10 mouse cellular contexts compared by ENCODE assay signal in the genomic region with DNA sequence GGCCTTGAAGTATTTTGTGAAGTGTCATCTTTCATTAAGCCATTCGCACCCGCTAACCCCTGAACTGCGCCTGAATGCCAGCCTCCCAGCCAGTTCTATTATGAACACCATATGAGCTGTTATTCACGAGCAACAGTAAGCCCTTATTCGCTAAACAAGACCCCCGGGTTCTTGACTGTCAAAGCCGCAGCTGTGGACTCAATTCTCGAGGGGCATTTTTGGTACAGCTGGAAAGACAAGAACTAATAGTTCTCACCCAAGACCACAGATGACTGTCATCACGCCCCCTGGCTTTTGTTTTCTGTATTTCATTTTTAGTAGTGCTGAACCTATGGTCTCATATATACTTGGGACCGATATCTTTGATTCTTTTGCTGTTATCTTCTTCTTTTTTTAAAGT. TPM values are rescaled to one million over a fixed set of nuclear protein-coding genes. Genes with fewer than 3 reads are reported as not detected.
DNase-seq lines count a peak whose midpoint lies in the region; ATAC-seq and TF ChIP-seq lines count a peak whose summit lies in the region.
"Had no signal": no experiment of that assay in that cellular context is flagged by ENCODE, and none has a peak within 500 bp of the region (broad histone marks: within the 10 kb centered on the region; RNA-seq: fewer than 3 reads in every experiment).

No protein-coding gene starts in this region.

- no peak for TF ChIP-seq EP300 in liver, postnatal 0 days (IDR thresholded peaks at IDR 0.05; ENCODE audit: low read depth)

- H3K4me1 ChIP-seq in forebrain, embryonic 13.5 days = no peaks in the 10 kb centered on the region
- H3K4me1 ChIP-seq in forebrain, embryonic 10.5 days = peaks cover 7% of the 10 kb centered on the region; the same call in 1 of the 2 replicates
- no peaks in the 10 kb centered on the region for H3K4me1 ChIP-seq in liver, postnatal 0 days (ENCODE audit: insufficient read depth)
- no peaks in the 10 kb centered on the region for H3K4me1 ChIP-seq in hindbrain, embryonic 12.5 days
- H3K4me1 ChIP-seq: heart, embryonic 13.5 days had no signal

- no peaks in the 10 kb centered on the region for H3K36me3 ChIP-seq in forebrain, embryonic 13.5 days (ENCODE audit: poor library complexity, severe bottlenecking)
- no peaks in the 10 kb centered on the region for H3K36me3 ChIP-seq in forebrain, embryonic 10.5 days (replicated peaks)
- no peaks in the 10 kb centered on the region for H3K36me3 ChIP-seq in liver, postnatal 0 days (replicated peaks; ENCODE audit: insufficient read depth, low read length)
- no peaks in the 10 kb centered on the region for H3K36me3 ChIP-seq in hindbrain, embryonic 12.5 days
- H3K36me3 ChIP-seq: heart, embryonic 13.5 days had no signal

- ATAC-seq in forebrain, embryonic 13.5 days = peak; percentile 50
- ATAC-seq in liver, postnatal 0 days = no peak
- peak; percentile 56; the same call in 1 of the 2 replicates for ATAC-seq in hindbrain, embryonic 12.5 days (ENCODE audit: low FRiP score)

- 0 out of 2 replicates have a peak, but pooled peaks have one; percentile 31 for TF ChIP-seq CTCF in liver, postnatal 0 days (IDR thresholded peaks at IDR 0.05; ENCODE audit: low read depth)

- DNase-seq in forebrain, embryonic 10.5 days (ENCODE audit: extremely low spot score, low spot score) = no peak
- DNase-seq in liver, postnatal 0 days = no peak
- no peak for DNase-seq in liver
- peak; percentile 8 for DNase-seq in naive thymus-derived CD4-positive, alpha-beta T cell, adult 2 months (ENCODE audit: low read depth)
- DNase-seq in yolk sac, embryonic 10.5 days (ENCODE audit: low spot score) = no peak
- no peak for DNase-seq in urinary bladder, adult 18-20 months (ENCODE audit: low spot score in 2 of 2)

- H3K9me3 ChIP-seq in forebrain, embryonic 13.5 days (replicated peaks) = no peaks in the 10 kb centered on the region
- peaks cover 5% of the 10 kb centered on the region; the same call in 1 of the 2 replicates for H3K9me3 ChIP-seq in forebrain, embryonic 10.5 days
- no peaks in the 10 kb centered on the region for H3K9me3 ChIP-seq in liver, postnatal 0 days (ENCODE audit: low read length)
- no peaks in the 10 kb centered on the region for H3K9me3 ChIP-seq in hindbrain, embryonic 12.5 days (replicated peaks)
- H3K9me3 ChIP-seq: heart, embryonic 13.5 days had no signal

- H3K4me3 ChIP-seq in forebrain, embryonic 13.5 days = no peak overlapping the region
- no peak overlapping the region for H3K4me3 ChIP-seq in forebrain, embryonic 10.5 days
- H3K4me3 ChIP-seq in liver, postnatal 0 days (ENCODE audit: low read depth, low read length) = no peak overlapping the region
- no peak overlapping the region for H3K4me3 ChIP-seq in hindbrain, embryonic 12.5 days
- H3K4me3 ChIP-seq: heart, embryonic 13.5 days had no signal

- H3K27ac ChIP-seq in forebrain, embryonic 13.5 days = no peak overlapping the region
- no peak overlapping the region for H3K27ac ChIP-seq in forebrain, embryonic 10.5 days
- no peak overlapping the region for H3K27ac ChIP-seq in liver, postnatal 0 days (ENCODE audit: low read depth)
- no peak overlapping the region for H3K27ac ChIP-seq in hindbrain, embryonic 12.5 days
- H3K27ac ChIP-seq: heart, embryonic 13.5 days had no signal

- WGBS in forebrain, embryonic 13.5 days = 52% methylated on average over 10 of the region's 10 CpGs
- 72% methylated on average over 10 of the region's 10 CpGs for WGBS in forebrain, embryonic 10.5 days
- 76% methylated on average over 10 of the region's 10 CpGs for whole genome bisulfite sequencing in liver, postnatal 0 days (ENCODE audit: insufficient replicate concordance)
- 57% methylated on average over 10 of the region's 10 CpGs for WGBS in hindbrain, embryonic 12.5 days

- H3K27me3 ChIP-seq in forebrain, embryonic 13.5 days = peaks cover 11% of the 10 kb centered on the region; the same call in 1 of the 2 replicates
- no peaks in the 10 kb centered on the region; the same call in 1 of the 2 replicates for H3K27me3 ChIP-seq in forebrain, embryonic 10.5 days (ENCODE audit: poor library complexity, severe bottlenecking)
- H3K27me3 ChIP-seq in liver, postnatal 0 days (ENCODE audit: insufficient read depth, low read length) = no peaks in the 10 kb centered on the region
- H3K27me3 ChIP-seq in hindbrain, embryonic 12.5 days = 0 out of 2 replicates have a peak, but pooled peaks cover under 1% of the 10 kb centered on the region

- H3K9ac ChIP-seq in forebrain, embryonic 13.5 days = no peak overlapping the region
- no peak overlapping the region for H3K9ac ChIP-seq in liver, postnatal 0 days (replicated peaks)
- H3K9ac ChIP-seq in hindbrain, embryonic 12.5 days = no peak overlapping the region
- H3K9ac ChIP-seq: heart, embryonic 13.5 days had no signal

- no peak overlapping the region for H3K4me2 ChIP-seq in forebrain, embryonic 13.5 days
- H3K4me2 ChIP-seq in liver, postnatal 0 days (ENCODE audit: low read depth, low read length) = no peak overlapping the region
- H3K4me2 ChIP-seq in hindbrain, embryonic 12.5 days (replicated peaks) = no peak overlapping the region
- H3K4me2 ChIP-seq: heart, embryonic 13.5 days had no signal

RNA-seq across cellular contexts. Expression of gene Usp44, which starts 17.6 kb away (rescaled TPM):
- 3.0 and 4.1 TPM in 2 replicates for polyA plus RNA-seq in forebrain, embryonic 13.5 days (2015; fragmentation: Nextera tagmentation; extraction: Ambion mirVana)
- 16.3 and 17.4 TPM in 2 replicates for polyA plus RNA-seq in forebrain, embryonic 10.5 days (2016; fragmentation: Nextera tagmentation; extraction: Ambion mirVana)
- 0.22 and 0.23 TPM in 2 replicates for polyA plus RNA-seq in liver, postnatal 0 days (2015; fragmentation: Nextera tagmentation; extraction: Ambion mirVana)
- polyA plus RNA-seq in hindbrain, embryonic 12.5 days (2016; fragmentation: Nextera tagmentation; extraction: Ambion mirVana) = 2.9 and 3.0 TPM in 2 replicates
- polyA plus RNA-seq: liver, adult 2 months had no signal
